Mouse (Mus musculus) kidney, embryonic 15.5 days (tissue): ENCODE measurements around the gene Acsm4. TPM values are rescaled to one million over a fixed set of nuclear protein-coding genes. Genes with fewer than 3 reads are reported as not detected.

Source experiments
- ATAC-seq: fragments of 200-750 bp; cut with Nextera tagmentation; replicated peaks from 2 replicates; pipeline ENCODE4 v1.8.0; 2017; ENCODE audit warnings: moderate TSS enrichment; ENCODE audit not compliant: low FRiP score
- H3K27ac ChIP-seq: fragments of 300-500 bp; sonication (generic); 2 replicates; pipeline ENCODE4 v1.5.1; 2015; ENCODE audit warnings: mild to moderate bottlenecking, inconsistent platforms
- H3K27me3 ChIP-seq: fragments of 300-500 bp; sonication (generic); 2 replicates; pipeline ENCODE4 v1.6.1; 2015; ENCODE audit warnings: inconsistent platforms
- H3K36me3 ChIP-seq: fragments of 300-500 bp; sonication (generic); 2 replicates; pipeline ENCODE4 v1.6.1; 2015; ENCODE audit warnings: inconsistent platforms
- H3K4me1 ChIP-seq: fragments of 300-500 bp; sonication (generic); 2 replicates; pipeline ENCODE4 v1.6.1; 2015; ENCODE audit warnings: inconsistent platforms
- H3K4me2 ChIP-seq: fragments of 300-500 bp; sonication (generic); 2 replicates; pipeline ENCODE4 v1.6.1; 2015; ENCODE audit warnings: moderate library complexity, mild to moderate bottlenecking, inconsistent platforms
- H3K4me3 ChIP-seq: fragments of 300-500 bp; sonication (generic); replicated peaks from 2 replicates; pipeline ENCODE4 v1.5.1; 2015; ENCODE audit warnings: mild to moderate bottlenecking, inconsistent platforms
- H3K9ac ChIP-seq: fragments of 300-500 bp; sonication (generic); 2 replicates; pipeline ENCODE4 v1.6.1; 2015; ENCODE audit warnings: mild to moderate bottlenecking, inconsistent platforms
- H3K9me3 ChIP-seq: fragments of 300-500 bp; sonication (generic); replicated peaks from 2 replicates; pipeline ENCODE4 v1.6.1; 2016; ENCODE audit warnings: inconsistent platforms
- WGBS: fragments of 180-500 bp; shearing (Covaris S2); methylation state at CpG from one replicate; pipeline ENCODE4 v1.1.7; 2015; ENCODE audit warnings: mixed read lengths; 5-methylcytosine and 5-hydroxymethylcytosine counted together
- polyA plus RNA-seq: library from polyadenylated mRNA; unstranded; fragments of >200 nt; fragmentation: Nextera tagmentation; extraction: Ambion mirVana; gene quantifications from 2 replicates; pipeline ENCODE4 v1.2.1, GENCODE M21; 2015

The Acsm4 gene
- polyA plus RNA-seq, result not detected in 2 replicates

- no peak for ATAC-seq
- H3K27me3 ChIP-seq, result no peaks in the 10 kb centered on the region
- WGBS, result 77% methylated on average over 5 of the region's 5 CpGs
- H3K9me3 ChIP-seq, result no peaks in the 10 kb centered on the region
- no peak within 1 kb of the TSS for H3K27ac ChIP-seq
- H3K9ac ChIP-seq, result no peak within 1 kb of the TSS
- H3K4me3 ChIP-seq, result no peak within 1 kb of the TSS
- no peaks in the 10 kb centered on the region for H3K4me1 ChIP-seq
- no peaks in the 10 kb centered on the region for H3K36me3 ChIP-seq
- H3K4me2 ChIP-seq, result no peak within 1 kb of the TSS
Measured at GRCm38 (mm10) chr7:119689726-119690125, at the start of gene Acsm4. Gene Acsm4 (plus strand): TSS chr7:119690026.

DNA sequence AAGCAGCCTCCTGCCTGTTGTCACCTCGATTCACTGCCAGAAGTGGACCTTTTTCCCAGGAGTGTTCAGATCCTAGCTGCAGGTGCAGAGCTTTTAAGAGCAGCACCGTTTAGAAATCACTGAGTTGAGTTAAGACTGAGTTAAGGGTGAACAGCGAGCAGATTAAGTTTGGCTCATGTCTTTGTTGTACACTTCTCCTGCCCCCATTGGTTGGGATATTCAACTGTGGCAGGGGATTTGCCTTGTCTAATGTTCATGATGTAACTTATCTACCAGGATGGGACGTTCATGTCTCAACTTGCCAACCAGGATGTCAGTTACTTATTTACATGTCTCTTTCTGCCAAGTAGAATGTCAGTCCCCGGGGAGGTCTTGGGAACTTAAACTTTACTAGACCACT lies 47.5 kb upstream of the Acsm4 start:
- H3K9me3 ChIP-seq, result no peaks in the 10 kb centered on the region
- H3K4me2 ChIP-seq, result no peak overlapping the region
- WGBS, result 74% methylated on average over 5 of the region's 5 CpGs
- no peak overlapping the region for H3K9ac ChIP-seq
- no peaks in the 10 kb centered on the region for H3K4me1 ChIP-seq
- ATAC-seq, result 0 out of 2 replicates have a peak, but pooled peaks have one; percentile 56
- 0 out of 2 replicates have a peak overlapping the region, but pooled peaks have one; percentile 24 for H3K27ac ChIP-seq
- peak overlapping the region; percentile 13 for H3K4me3 ChIP-seq
- no peaks in the 10 kb centered on the region for H3K36me3 ChIP-seq
- no peaks in the 10 kb centered on the region for H3K27me3 ChIP-seq

DNA sequence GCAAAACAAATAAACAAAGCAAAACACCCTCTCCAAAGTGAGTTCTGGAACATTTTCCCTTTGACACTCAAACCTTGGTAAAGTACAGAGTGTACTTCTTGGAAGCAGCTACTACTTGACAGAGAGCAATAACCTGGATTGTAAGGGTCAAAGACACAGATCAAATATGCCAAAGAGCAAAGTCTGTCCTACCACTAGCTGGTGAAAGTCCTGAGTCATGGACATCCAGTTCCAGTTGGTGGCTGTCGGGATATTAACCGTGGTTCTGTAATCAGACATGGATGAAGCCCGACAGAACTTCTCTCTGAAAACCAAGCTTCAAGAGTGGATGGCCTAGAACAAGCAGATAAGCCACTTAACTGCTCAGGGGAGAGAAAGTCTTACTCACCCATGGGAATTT lies 21.9 kb upstream of the Acsm4 start:
- H3K4me2 ChIP-seq, result no peak overlapping the region
- peaks cover 4% of the 10 kb centered on the region; the same call in 1 of the 2 replicates for H3K27me3 ChIP-seq
- no peak for ATAC-seq
- no peaks in the 10 kb centered on the region for H3K9me3 ChIP-seq
- no peak overlapping the region for H3K27ac ChIP-seq
- no peak overlapping the region for H3K4me3 ChIP-seq
- no peak overlapping the region for H3K9ac ChIP-seq
- H3K36me3 ChIP-seq, result no peaks in the 10 kb centered on the region
- 86% methylated on average over 3 of the region's 3 CpGs for WGBS
- H3K4me1 ChIP-seq, result no peaks in the 10 kb centered on the region

GRCm38 (mm10) chr7:119670395-119670794 lies 19.4 kb upstream of the Acsm4 start:
- H3K9me3 ChIP-seq, result no peaks in the 10 kb centered on the region
- 61% methylated on average over 5 of the region's 5 CpGs for WGBS
- no peak overlapping the region for H3K4me3 ChIP-seq
- no peak overlapping the region for H3K4me2 ChIP-seq
- no peaks in the 10 kb centered on the region for H3K36me3 ChIP-seq
- peaks cover 4% of the 10 kb centered on the region; the same call in 1 of the 2 replicates for H3K27me3 ChIP-seq
- no peaks in the 10 kb centered on the region for H3K4me1 ChIP-seq
- H3K27ac ChIP-seq, result no peak overlapping the region
- no peak for ATAC-seq
- H3K9ac ChIP-seq, result no peak overlapping the region

GRCm38 (mm10) chr7:119670925-119671324 lies 18.9 kb upstream of the Acsm4 start:
- no peak overlapping the region for H3K27ac ChIP-seq
- H3K9ac ChIP-seq, result no peak overlapping the region
- no peak for ATAC-seq
- H3K4me2 ChIP-seq, result no peak overlapping the region
- WGBS, result 48% methylated on average over 6 of the region's 6 CpGs
- peaks cover 4% of the 10 kb centered on the region; the same call in 1 of the 2 replicates for H3K27me3 ChIP-seq
- H3K4me1 ChIP-seq, result no peaks in the 10 kb centered on the region
- no peaks in the 10 kb centered on the region for H3K36me3 ChIP-seq
- H3K9me3 ChIP-seq, result no peaks in the 10 kb centered on the region
- H3K4me3 ChIP-seq, result no peak overlapping the region

- H3K4me1 ChIP-seq, result no peaks in the 10 kb centered on the region
- WGBS, result 22% methylated on average over 6 of the region's 6 CpGs
Measured at GRCm38 (mm10) chr7:119673465-119673864, 16.4 kb upstream of the Acsm4 start.

DNA sequence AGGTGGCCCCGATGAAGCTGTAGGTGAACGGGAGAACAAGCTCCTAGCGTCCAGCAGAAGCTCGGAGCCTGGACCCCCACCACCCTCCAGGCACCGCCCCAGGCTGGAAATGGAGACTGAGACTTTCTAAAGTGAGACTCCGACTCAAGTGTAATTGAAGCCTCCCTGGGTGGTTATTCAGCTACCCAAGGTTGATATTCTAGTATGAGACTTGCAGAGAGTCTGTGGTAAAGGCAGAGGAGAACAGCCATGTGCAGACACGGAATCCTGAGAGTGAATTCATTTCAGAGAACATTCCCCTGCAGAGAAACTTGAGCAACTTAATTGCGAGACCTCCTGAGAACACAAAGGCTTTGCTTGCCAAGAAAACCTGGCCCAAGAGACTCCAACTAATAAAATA lies 9.7 kb upstream of the Acsm4 start:
- no peaks in the 10 kb centered on the region for H3K4me1 ChIP-seq
- no peak overlapping the region for H3K9ac ChIP-seq
- no peak overlapping the region for H3K4me2 ChIP-seq
- H3K27ac ChIP-seq, result no peak overlapping the region
- no peaks in the 10 kb centered on the region for H3K27me3 ChIP-seq
- no peak for ATAC-seq
- 70% methylated on average over 8 of the region's 8 CpGs for WGBS
- H3K36me3 ChIP-seq, result no peaks in the 10 kb centered on the region
- no peaks in the 10 kb centered on the region for H3K9me3 ChIP-seq
- H3K4me3 ChIP-seq, result no peak overlapping the region

More at GRCm38 (mm10) chr7:119673465-119673864, 16.4 kb upstream of the Acsm4 start:
- no peak overlapping the region for H3K9ac ChIP-seq
- H3K27ac ChIP-seq, result no peak overlapping the region
- no peak overlapping the region for H3K4me3 ChIP-seq
- H3K27me3 ChIP-seq, result peaks cover 4% of the 10 kb centered on the region; the same call in 1 of the 2 replicates
- ATAC-seq, result no peak; the same call in 1 of the 2 replicates
- H3K4me2 ChIP-seq, result no peak overlapping the region
- H3K36me3 ChIP-seq, result no peaks in the 10 kb centered on the region
- no peaks in the 10 kb centered on the region for H3K9me3 ChIP-seq

DNA sequence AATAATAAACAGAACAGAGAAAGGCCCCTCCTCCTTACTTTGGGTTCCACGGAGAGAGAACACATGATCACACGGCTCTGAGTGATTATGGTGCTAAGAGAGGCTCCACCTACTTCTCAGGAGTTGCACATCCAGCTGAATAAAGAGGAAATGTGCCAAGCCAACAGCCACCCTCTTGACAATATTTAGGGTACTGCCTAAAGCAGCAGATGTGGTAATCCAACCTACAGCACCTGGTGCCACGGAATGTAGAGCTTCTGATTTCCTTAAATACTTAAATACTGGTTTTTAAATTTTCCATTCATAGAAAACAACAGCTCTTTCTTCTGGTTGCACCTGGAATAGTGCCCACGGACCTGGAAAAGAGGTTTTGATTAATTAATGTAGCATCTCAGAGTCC lies 7.1 kb upstream of the Acsm4 start:
- Histone ChIP-seq H3K4me1 (no peaks in the 10 kb centered on the region), H3K4me3 (no peak overlapping the region), H3K36me3 (no peaks in the 10 kb centered on the region), H3K4me2 (no peak overlapping the region), H3K27me3 (no peaks in the 10 kb centered on the region), H3K27ac (no peak overlapping the region), H3K9ac (no peak overlapping the region), H3K9me3 (no peaks in the 10 kb centered on the region)
- 69% methylated on average over 4 of the region's 4 CpGs for WGBS
- no peak for ATAC-seq

- Histone ChIP-seq H3K36me3 (no peaks in the 10 kb centered on the region), H3K9me3 (no peaks in the 10 kb centered on the region), H3K4me2 (no peak overlapping the region), H3K9ac (no peak overlapping the region), H3K27me3 (no peaks in the 10 kb centered on the region), H3K4me3 (no peak overlapping the region), H3K27ac (no peak overlapping the region), H3K4me1 (no peaks in the 10 kb centered on the region)
- no peak for ATAC-seq
- WGBS, result 83% methylated on average over 4 of the region's 4 CpGs
Measured at GRCm38 (mm10) chr7:119692302-119692701, 2.5 kb downstream of the Acsm4 start.

DNA sequence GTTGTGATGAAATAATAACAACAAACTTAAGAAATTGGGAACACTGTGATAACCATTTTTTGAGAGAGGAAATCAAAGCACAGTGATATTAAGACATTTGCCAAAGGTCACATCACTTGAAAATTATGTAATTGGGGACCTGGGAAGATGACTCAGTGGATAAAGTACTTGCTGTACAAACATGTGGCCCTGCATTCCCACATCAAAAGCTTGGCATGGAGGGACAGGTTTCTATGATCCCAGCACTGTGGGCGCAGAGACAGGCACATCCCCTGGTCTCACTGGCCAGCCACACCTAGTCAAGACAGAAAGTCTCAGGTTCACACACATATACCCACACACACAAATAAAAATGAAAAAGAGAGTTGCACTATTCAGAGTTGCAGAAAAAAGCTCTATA lies 5.1 kb downstream of the Acsm4 start:
- Histone ChIP-seq H3K4me2 (no peak overlapping the region), H3K27me3 (no peaks in the 10 kb centered on the region), H3K9ac (no peak overlapping the region), H3K9me3 (no peaks in the 10 kb centered on the region), H3K4me3 (no peak overlapping the region), H3K27ac (no peak overlapping the region), H3K36me3 (no peaks in the 10 kb centered on the region), H3K4me1 (no peaks in the 10 kb centered on the region)
- 74% methylated on average over 1 of the region's 1 CpGs for WGBS
- ATAC-seq, result no peak

DNA sequence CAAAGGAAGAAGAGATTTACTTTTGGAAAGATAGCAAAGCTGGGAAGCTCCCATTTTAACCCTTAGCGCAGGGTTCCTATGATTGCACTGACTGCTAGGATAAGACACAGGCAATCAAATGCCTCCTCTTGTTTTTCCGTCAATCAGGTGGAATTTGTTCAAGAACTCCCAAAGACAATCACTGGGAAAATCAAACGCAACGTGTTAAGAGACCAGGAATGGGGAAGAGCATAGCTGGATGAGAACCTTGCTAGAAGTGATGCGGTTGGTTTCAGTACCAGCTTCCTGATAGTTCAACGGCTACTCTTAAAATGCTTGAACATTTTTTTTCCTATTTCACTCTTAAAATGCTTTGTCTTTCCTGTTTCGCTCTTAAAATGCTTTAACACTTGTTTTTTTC lies 24.3 kb downstream of the Acsm4 start:
- WGBS, result 90% methylated on average over 7 of the region's 7 CpGs
- no peak for ATAC-seq
- Histone ChIP-seq H3K9ac (no peak overlapping the region), H3K36me3 (peaks cover 47% of the 10 kb centered on the region), H3K4me1 (no peaks in the 10 kb centered on the region), H3K4me2 (no peak overlapping the region), H3K9me3 (no peaks in the 10 kb centered on the region), H3K4me3 (no peak overlapping the region), H3K27me3 (no peaks in the 10 kb centered on the region), H3K27ac (no peak overlapping the region)

DNA sequence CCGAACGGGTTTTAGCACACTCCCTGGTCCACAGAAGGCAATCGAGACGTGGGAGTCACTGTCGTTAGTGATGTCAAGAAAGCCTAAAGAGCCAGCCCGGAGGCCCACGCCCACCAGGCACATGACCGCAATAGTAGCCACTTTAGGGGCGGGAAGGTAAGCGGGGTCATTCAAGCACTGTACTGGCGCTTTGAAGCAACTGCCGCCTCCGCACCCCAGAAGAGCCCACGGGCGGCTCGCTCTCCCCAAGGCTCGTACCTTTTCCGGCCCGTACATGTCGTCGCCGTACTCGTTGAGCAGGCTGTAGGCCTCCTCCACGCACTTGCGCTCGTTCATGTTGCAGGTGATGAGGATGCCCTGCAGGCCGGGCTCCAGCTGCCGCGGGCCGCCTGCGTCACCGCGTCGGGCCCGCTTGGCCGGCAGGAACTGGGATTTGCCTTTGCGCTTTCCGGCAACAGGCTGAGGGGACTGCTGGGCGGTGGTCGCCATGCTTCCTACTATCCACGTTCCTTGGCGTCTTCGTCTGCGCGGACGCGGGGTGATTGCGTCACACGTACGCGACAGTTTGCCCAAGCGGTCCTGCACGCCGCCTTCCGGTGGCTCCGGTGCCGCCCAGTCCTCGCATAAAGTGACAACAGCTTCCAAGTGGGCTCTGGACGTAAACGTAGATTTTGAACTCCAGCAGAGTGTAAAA lies 30.6 kb downstream of the Acsm4 start, which contains the start of gene Thumpd1:
Thumpd1 (minus strand) TSS at position 546 of the 694 bp plus-strand sequence.
- H3K27me3 ChIP-seq, result no peaks in the 10 kb centered on the region
- under 1% methylated on average over 60 of the region's 60 CpGs for WGBS
- peak within 1 kb of the TSS; percentile 75 for H3K27ac ChIP-seq
- H3K4me1 ChIP-seq, result peaks cover 11% of the 10 kb centered on the region
- ATAC-seq, result peak; percentile 97
- peaks cover 36% of the 10 kb centered on the region for H3K36me3 ChIP-seq
- H3K9me3 ChIP-seq, result no peaks in the 10 kb centered on the region
- H3K4me3 ChIP-seq, result peak within 1 kb of the TSS; percentile 94
- peak within 1 kb of the TSS; percentile 78 for H3K4me2 ChIP-seq
- peak within 1 kb of the TSS; percentile 92 for H3K9ac ChIP-seq
